Mouse (Mus musculus): Measurements from ENCODE around the gene H2al2a. TPM values are rescaled to one million over a fixed set of nuclear protein-coding genes. Genes with fewer than 3 reads are reported as not detected.
"Not testable (repeated sequence)": the region's sequence is repeated elsewhere in the genome, so short reads cannot be mapped to it uniquely, and the experiment has no call there.

The H2al2a gene
- polyA plus RNA-seq, 1 experiment from 2014 or later: not detected

GRCm38 (mm10) chr2:17971407-17971806 lies 25.4 kb downstream of the H2al2a start:
- no peak overlapping the region for H3K27ac ChIP-seq
- H3K4me2 ChIP-seq: no peak overlapping the region
- no peaks in the 10 kb centered on the region for H3K4me1 ChIP-seq
- H3K36me3 ChIP-seq: no peaks in the 10 kb centered on the region
- no peak for ATAC-seq (ENCODE audit: insufficient read depth, low FRiP score, low read depth)
- no peak overlapping the region for H3K4me3 ChIP-seq (replicated peaks)
- H3K9ac ChIP-seq: no peak overlapping the region
- no peaks in the 10 kb centered on the region for H3K27me3 ChIP-seq (replicated peaks)
- no peaks in the 10 kb centered on the region for H3K9me3 ChIP-seq
- WGBS: 67% methylated on average over 6 of the region's 6 CpGs

- 55% methylated on average over 1 of the region's 1 CpGs for WGBS
- Histone ChIP-seq H3K4me2 (no peak overlapping the region), H3K36me3 (no peaks in the 10 kb centered on the region), H3K9me3 (no peaks in the 10 kb centered on the region), H3K4me1 (no peaks in the 10 kb centered on the region), H3K27me3 (replicated peaks) (no peaks in the 10 kb centered on the region), H3K4me3 (replicated peaks) (no peak overlapping the region), H3K27ac (no peak overlapping the region), H3K9ac (no peak overlapping the region)
- no peak for ATAC-seq (ENCODE audit: insufficient read depth, low FRiP score, low read depth)
These were observed 26.1 kb downstream of the H2al2a start for GRCm38 (mm10) chr2:17970662-17971061.

DNA sequence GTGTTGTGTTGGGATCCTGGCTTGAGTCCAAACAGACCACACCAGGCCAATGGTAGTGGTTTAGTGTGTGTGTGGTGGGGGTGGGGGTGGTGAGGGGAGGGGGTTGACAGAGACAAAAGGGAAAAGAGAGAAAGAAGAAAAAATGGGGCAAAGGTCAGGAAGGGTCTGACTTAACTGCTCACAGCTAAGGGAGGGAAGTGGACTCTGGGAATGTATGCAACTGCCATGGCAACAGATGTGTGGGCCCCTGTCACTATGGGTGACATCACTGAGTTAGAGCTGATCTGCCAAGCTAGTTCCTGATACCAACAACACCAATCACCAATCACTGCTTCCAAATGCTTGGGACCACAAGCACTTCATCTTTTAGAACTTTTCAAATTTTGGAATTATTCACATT lies 26.6 kb downstream of the H2al2a start:
- no peaks in the 10 kb centered on the region for H3K27me3 ChIP-seq (replicated peaks)
- H3K9me3 ChIP-seq: no peaks in the 10 kb centered on the region
- H3K9ac ChIP-seq: no peak overlapping the region
- H3K4me3 ChIP-seq (replicated peaks): no peak overlapping the region
- ATAC-seq (ENCODE audit: insufficient read depth, low FRiP score, low read depth): no peak
- H3K4me2 ChIP-seq: no peak overlapping the region
- H3K36me3 ChIP-seq: no peaks in the 10 kb centered on the region
- no peak overlapping the region for H3K27ac ChIP-seq
- H3K4me1 ChIP-seq: no peaks in the 10 kb centered on the region

GRCm38 (mm10) chr2:17968571-17968970 lies 28.2 kb downstream of the H2al2a start:
- Histone ChIP-seq H3K27me3 (replicated peaks) (no peaks in the 10 kb centered on the region), H3K4me1 (no peaks in the 10 kb centered on the region), H3K36me3 (no peaks in the 10 kb centered on the region), H3K4me2 (no peak overlapping the region), H3K9me3 (no peaks in the 10 kb centered on the region), H3K27ac (no peak overlapping the region), H3K9ac (no peak overlapping the region), H3K4me3 (replicated peaks) (no peak overlapping the region)
- no peak for ATAC-seq (ENCODE audit: insufficient read depth, low FRiP score, low read depth)
- WGBS: 60% methylated on average over 2 of the region's 2 CpGs

DNA sequence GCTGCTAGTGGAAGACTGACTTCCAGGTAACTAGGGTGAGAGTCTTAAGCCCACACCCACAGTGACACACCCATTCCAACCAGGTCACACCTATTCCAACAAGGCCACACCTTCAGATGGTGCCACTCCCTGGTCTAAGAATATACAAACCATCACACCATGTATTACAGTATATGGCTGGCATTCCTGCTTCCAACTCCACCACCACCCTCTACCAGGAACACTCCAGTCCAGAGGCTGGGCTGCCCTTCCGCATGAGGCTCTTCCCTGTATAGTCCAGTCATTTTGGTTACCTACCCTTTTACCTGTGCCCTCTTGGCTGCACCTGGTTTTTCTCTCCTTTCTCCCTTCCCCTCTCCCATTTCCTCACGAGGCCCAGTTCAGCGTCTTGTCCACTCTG lies 28.7 kb downstream of the H2al2a start:
- not testable (repeated sequence) for H3K4me3 ChIP-seq (replicated peaks); H3K27me3 ChIP-seq (replicated peaks); H3K4me2 ChIP-seq; H3K4me1 ChIP-seq; H3K27ac ChIP-seq; H3K9me3 ChIP-seq; H3K36me3 ChIP-seq; ATAC-seq (ENCODE audit: insufficient read depth, low FRiP score, low read depth); H3K9ac ChIP-seq
- WGBS: 73% methylated on average over 3 of the region's 3 CpGs

GRCm38 (mm10) chr2:17959501-17959900 lies 37.3 kb downstream of the H2al2a start:
- H3K9ac ChIP-seq: no peak overlapping the region
- 88% methylated on average over 1 of the region's 1 CpGs for WGBS
- H3K27me3 ChIP-seq (replicated peaks): no peaks in the 10 kb centered on the region
- no peak overlapping the region for H3K27ac ChIP-seq
- no peaks in the 10 kb centered on the region for H3K36me3 ChIP-seq
- no peaks in the 10 kb centered on the region for H3K9me3 ChIP-seq
- no peak overlapping the region for H3K4me2 ChIP-seq
- no peaks in the 10 kb centered on the region for H3K4me1 ChIP-seq
- H3K4me3 ChIP-seq (replicated peaks): no peak overlapping the region
- no peak for ATAC-seq (ENCODE audit: insufficient read depth, low FRiP score, low read depth)

DNA sequence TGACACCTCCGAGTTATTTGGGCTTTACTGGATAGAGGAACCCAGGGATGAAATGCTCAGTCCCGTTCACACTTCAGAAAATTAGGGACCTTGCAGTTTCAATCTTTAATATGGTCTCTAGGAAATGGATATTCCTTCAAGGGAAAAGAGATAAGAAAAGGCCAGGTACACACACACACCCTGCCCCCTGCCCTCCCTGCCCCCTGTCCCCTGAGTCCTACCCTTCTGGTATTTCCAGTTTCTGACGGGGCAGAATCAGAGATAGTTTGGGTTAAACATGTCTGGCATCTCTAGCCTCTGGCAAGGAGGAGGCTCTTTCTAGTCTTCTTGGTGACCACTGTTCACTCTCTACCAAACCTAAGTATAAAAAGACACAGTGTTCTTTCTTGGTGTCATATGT lies 49.9 kb downstream of the H2al2a start:
- Histone ChIP-seq H3K27me3 (replicated peaks) (no peaks in the 10 kb centered on the region), H3K4me2 (no peak overlapping the region), H3K4me1 (no peaks in the 10 kb centered on the region), H3K4me3 (replicated peaks) (no peak overlapping the region), H3K9me3 (no peaks in the 10 kb centered on the region), H3K27ac (no peak overlapping the region), H3K36me3 (no peaks in the 10 kb centered on the region), H3K9ac (no peak overlapping the region)
- ATAC-seq (ENCODE audit: insufficient read depth, low FRiP score, low read depth): no peak
- WGBS: 60% methylated on average over 3 of the region's 3 CpGs

Other genes starting within 250 kb of the H2al2a start
- 11.3 and 12.7 TPM in 2 replicates for gene A930004D18Rik, start 40.8 kb upstream of the H2al2a start, polyA plus RNA-seq (2015; fragmentation: Nextera tagmentation; extraction: Ambion mirVana)
- 4.0 TPM in 2 replicates for gene Skida1, start 52.1 kb upstream of the H2al2a start, polyA plus RNA-seq (2015; fragmentation: Nextera tagmentation; extraction: Ambion mirVana)
- gene Mllt10, start 58.3 kb upstream of the H2al2a start, polyA plus RNA-seq (2015; fragmentation: Nextera tagmentation; extraction: Ambion mirVana): 52.2 and 59.1 TPM in 2 replicates

Measured in stomach, embryonic 15.5 days (tissue).